Mouse (Mus musculus): ENCODE data around the gene Nsg2. TPM values are rescaled to one million over a fixed set of nuclear protein-coding genes. Genes with fewer than 3 reads are reported as not detected.
"Not testable (repeated sequence)": the region's sequence is repeated elsewhere in the genome, so short reads cannot be mapped to it uniquely, and the experiment has no call there.

Nsg2 gene
- polyA plus RNA-seq (2015; fragmentation: Nextera tagmentation; extraction: Ambion mirVana), result 653 and 655 TPM in 2 replicates

DNA sequence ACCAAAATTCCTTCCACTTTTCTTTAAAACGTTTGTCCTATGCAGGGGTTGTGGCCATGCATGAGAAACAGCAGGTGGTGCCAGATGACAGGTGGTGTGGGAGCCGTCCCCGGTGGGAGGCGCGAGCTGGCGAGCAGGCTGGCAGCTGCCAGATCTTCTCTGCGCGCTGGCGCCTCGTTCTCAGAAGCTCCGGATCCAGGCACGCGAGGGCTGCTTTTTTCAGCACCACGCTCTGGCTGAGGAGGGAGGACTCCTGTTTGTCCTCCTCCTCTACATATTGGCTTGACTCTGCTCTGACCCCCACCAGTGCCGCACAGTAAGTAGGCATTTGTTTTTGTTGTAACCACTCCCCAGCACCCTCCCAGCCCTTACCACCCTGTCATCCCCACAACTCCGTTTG, at the start of gene Nsg2:
TSS of gene Nsg2 (plus strand) at position 183 of the 400 bp plus-strand sequence.
- H3K9me3 ChIP-seq, result no peaks in the 10 kb centered on the region
- H3K27me3 ChIP-seq (replicated peaks), result no peaks in the 10 kb centered on the region
- WGBS, result under 1% methylated on average over 16 of the region's 16 CpGs
- ATAC-seq (replicated peaks), result peak; percentile 91
- H3K36me3 ChIP-seq (replicated peaks), result peaks cover 17% of the 10 kb centered on the region
- H3K4me3 ChIP-seq, result peak within 1 kb of the TSS; percentile 58
- H3K9ac ChIP-seq, result peak within 1 kb of the TSS; percentile 85
- H3K4me2 ChIP-seq, result peak within 1 kb of the TSS; percentile 81
- peak within 1 kb of the TSS; percentile 95 for H3K27ac ChIP-seq
- peaks cover 31% of the 10 kb centered on the region for H3K4me1 ChIP-seq

DNA sequence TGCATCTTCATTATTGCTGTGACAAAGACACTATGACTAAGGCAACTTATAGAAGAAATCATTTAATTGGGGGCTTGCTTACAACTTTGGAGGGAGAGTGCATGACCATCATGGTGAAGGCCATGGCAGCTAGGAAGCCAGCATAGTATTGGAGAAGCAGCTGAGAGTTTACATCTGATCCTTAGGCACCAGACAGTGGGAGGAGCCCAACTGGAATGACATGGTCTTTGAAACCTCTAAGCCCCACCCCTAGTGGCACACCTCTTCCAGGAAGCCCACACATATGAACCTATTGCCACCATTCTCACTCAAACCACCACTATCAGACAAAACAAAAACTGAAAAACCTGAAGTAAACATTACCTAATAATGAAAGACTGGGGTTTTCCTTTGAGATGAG, 40.2 kb upstream of the Nsg2 start:
- Histone ChIP-seq H3K9ac (no peak overlapping the region), H3K27me3 (replicated peaks) (no peaks in the 10 kb centered on the region), H3K4me2 (no peak overlapping the region), H3K4me3 (no peak overlapping the region), H3K9me3 (no peaks in the 10 kb centered on the region), H3K36me3 (replicated peaks) (no peaks in the 10 kb centered on the region), H3K27ac (no peak overlapping the region), H3K4me1 (no peaks in the 10 kb centered on the region)
- ATAC-seq (replicated peaks), result no peak

DNA sequence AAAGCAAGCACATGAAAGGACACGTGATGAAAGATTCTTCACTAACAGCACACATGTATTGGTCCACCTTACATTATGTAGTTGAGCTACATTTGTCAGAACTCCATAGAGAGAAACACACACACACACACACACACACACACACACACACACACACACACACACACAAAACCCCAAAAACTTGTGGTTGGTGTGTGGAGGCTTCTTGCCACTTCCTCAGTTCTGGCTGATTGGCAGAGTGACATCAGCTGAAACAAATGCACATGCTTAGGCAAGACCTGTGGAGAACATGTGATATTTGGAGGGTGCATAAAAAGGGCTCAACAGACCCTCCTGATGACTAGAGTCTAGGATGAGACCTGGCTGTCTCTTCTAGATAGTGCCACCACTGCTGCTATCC, 36.3 kb upstream of the Nsg2 start:
- H3K27me3 ChIP-seq (replicated peaks), result no peaks in the 10 kb centered on the region
- H3K4me3 ChIP-seq, result no peak overlapping the region
- no peak for ATAC-seq (replicated peaks)
- H3K36me3 ChIP-seq (replicated peaks), result no peaks in the 10 kb centered on the region
- H3K4me2 ChIP-seq, result no peak overlapping the region
- H3K27ac ChIP-seq, result no peak overlapping the region
- peaks cover 6% of the 10 kb centered on the region for H3K4me1 ChIP-seq
- 100% methylated on average over 1 of the region's 1 CpGs for WGBS
- H3K9me3 ChIP-seq, result no peaks in the 10 kb centered on the region
- H3K9ac ChIP-seq, result no peak overlapping the region

DNA sequence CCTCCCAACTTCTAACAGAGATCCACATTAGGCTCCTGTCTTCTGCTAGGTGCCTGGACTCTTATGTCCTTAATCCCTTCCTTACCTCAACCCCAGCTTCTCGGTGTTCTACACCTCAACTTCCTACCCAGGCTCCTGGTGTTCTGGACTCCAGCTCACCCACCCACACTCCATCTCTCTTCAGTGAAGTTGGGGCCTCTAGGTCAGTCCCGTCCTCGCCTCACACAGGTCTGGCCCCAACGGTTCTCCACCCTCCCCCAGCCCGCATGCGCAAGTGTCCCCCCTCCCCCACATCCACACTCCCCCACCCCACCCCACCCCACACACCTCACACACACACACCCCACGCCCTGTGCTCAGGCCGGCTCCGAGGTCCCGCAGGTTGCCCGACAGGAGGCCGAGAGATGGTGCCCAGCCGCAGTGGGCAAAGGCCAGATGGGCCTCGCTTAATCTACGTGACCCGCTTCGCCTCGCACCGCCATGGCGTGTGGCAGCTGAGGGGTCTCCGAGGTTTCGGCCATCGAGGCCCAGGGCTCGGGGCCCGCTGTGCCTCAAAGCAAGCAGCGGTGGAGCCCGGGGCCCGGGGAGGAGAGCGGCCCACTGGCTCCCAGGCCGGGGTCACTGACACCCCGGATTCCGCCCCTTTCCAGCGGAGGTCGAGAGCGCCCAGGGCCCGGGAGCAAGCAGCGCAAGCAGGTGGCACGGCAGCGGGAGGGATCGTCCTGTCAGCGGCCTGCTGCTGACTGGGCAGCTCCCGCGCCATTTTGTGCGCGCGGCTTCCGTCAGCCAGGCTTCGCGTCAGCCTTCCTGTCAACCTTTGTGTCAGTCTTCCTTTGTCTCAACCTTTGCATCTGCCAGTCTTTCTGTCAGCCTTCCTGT, 34.8 kb upstream of the Nsg2 start, which contains the start of gene 4930524B15Rik:
TSS of gene 4930524B15Rik (plus strand) at position 337 of the 879 bp plus-strand sequence.
- Histone ChIP-seq H3K27me3 (replicated peaks) (no peaks in the 10 kb centered on the region), H3K9ac (peak within 1 kb of the TSS; percentile 44), H3K27ac (no peak within 1 kb of the TSS), H3K9me3 (no peaks in the 10 kb centered on the region), H3K4me1 (peaks cover 6% of the 10 kb centered on the region), H3K4me3 (peak within 1 kb of the TSS; percentile 31), H3K4me2 (peak within 1 kb of the TSS; percentile 56), H3K36me3 (replicated peaks) (no peaks in the 10 kb centered on the region)
- peak; percentile 74 for ATAC-seq (replicated peaks)
- 44% methylated on average over 48 of the region's 49 CpGs for WGBS

DNA sequence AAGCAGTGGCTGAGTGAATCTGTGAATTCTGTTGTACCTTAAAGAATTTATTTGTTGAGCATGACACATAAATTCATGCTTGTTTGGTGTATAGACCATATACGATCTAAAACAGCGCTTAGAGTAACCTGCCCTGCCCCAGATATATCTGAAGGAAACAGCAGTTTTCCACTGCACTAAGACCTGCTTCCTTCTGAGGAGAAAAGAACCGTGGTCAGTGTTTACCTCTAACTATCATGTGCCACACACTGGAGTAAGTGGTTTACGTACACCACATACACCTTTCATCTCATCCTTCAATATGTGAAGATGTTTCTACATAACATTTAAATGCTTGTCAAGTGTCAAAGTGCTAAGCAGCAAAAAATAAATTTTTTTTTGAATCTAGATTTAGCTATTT, 26.1 kb upstream of the Nsg2 start:
- Histone ChIP-seq H3K9me3 (no peaks in the 10 kb centered on the region), H3K27me3 (replicated peaks) (no peaks in the 10 kb centered on the region), H3K4me1 (no peaks in the 10 kb centered on the region), H3K36me3 (replicated peaks) (no peaks in the 10 kb centered on the region), H3K4me2 (no peak overlapping the region), H3K4me3 (no peak overlapping the region), H3K27ac (no peak overlapping the region), H3K9ac (no peak overlapping the region)
- no peak for ATAC-seq (replicated peaks)
- WGBS, result 83% methylated on average over 4 of the region's 4 CpGs

DNA sequence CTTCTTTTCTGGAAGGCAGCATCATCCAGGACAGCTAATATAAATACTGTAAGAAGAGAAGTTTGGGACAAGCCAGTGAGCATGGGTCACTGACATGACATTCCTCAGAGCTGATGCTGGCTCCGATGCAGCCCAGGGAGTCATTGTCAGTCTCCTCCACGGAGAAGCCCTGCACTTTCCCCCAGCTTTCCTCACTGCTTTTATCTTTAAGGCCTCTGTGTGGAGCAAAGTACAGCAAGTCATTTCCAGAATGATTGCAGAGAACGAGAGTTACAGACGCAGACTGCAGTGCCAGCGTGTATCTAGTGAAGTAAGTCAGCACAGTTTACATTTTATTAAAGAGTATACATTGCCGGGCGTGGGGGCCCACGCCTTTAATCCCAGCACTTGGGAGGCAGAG, 25.4 kb upstream of the Nsg2 start:
- no peak overlapping the region for H3K9ac ChIP-seq
- no peaks in the 10 kb centered on the region for H3K4me1 ChIP-seq
- no peaks in the 10 kb centered on the region for H3K9me3 ChIP-seq
- no peaks in the 10 kb centered on the region for H3K36me3 ChIP-seq (replicated peaks)
- WGBS, result 62% methylated on average over 8 of the region's 8 CpGs
- H3K4me2 ChIP-seq, result no peak overlapping the region
- ATAC-seq (replicated peaks), result no peak
- H3K27ac ChIP-seq, result no peak overlapping the region
- no peak overlapping the region for H3K4me3 ChIP-seq
- no peaks in the 10 kb centered on the region for H3K27me3 ChIP-seq (replicated peaks)

DNA sequence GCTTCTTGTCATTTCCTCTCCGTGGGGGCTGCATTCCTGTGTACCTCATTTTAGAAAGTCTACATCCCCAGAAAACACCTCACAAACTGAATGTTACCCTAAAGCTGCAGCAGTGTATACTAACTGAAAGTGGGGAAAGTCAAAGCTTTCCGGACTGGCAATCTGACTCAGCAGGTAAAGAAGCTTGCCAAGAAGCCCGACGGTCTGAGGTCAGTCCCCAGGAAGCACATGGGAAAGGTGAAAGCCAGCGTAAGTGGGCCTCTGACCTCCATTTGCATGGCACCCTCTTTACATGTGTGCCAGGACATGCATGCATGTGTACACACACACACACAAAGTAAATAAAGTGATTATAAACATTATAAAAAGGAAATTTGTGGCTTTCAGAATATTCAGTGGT, 24.6 kb upstream of the Nsg2 start:
- H3K9ac ChIP-seq, result no peak overlapping the region
- no peak overlapping the region for H3K27ac ChIP-seq
- 83% methylated on average over 5 of the region's 5 CpGs for WGBS
- H3K9me3 ChIP-seq, result no peaks in the 10 kb centered on the region
- H3K27me3 ChIP-seq (replicated peaks), result no peaks in the 10 kb centered on the region
- ATAC-seq (replicated peaks), result no peak
- H3K4me3 ChIP-seq, result no peak overlapping the region
- H3K4me2 ChIP-seq, result no peak overlapping the region
- no peaks in the 10 kb centered on the region for H3K4me1 ChIP-seq
- no peaks in the 10 kb centered on the region for H3K36me3 ChIP-seq (replicated peaks)

DNA sequence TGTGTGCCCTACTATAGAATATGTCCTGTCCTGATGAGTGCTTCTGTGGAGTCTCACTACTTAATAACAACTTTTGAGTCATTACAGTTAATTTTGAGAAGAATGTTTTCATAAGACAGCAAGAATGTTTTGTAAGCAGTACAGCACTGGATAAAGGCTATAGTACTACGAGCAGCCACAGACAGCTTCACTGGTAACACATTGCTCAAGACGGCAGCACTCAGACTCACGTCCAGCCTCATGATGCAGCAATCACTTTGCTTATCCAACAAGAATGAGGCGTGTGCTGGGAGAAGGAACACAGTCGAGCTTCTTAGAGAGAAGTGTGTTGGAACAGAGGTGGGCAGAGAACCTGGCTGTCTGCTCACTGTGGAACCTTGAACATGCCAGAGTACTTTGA, 24.1 kb upstream of the Nsg2 start:
- Histone ChIP-seq H3K9ac (no peak overlapping the region), H3K4me2 (no peak overlapping the region), H3K27ac (no peak overlapping the region), H3K9me3 (no peaks in the 10 kb centered on the region), H3K4me3 (no peak overlapping the region), H3K27me3 (replicated peaks) (no peaks in the 10 kb centered on the region), H3K4me1 (no peaks in the 10 kb centered on the region), H3K36me3 (replicated peaks) (no peaks in the 10 kb centered on the region)
- whole genome bisulfite sequencing, result 81% methylated on average over 5 of the region's 5 CpGs
- no peak for ATAC-seq (replicated peaks)

DNA sequence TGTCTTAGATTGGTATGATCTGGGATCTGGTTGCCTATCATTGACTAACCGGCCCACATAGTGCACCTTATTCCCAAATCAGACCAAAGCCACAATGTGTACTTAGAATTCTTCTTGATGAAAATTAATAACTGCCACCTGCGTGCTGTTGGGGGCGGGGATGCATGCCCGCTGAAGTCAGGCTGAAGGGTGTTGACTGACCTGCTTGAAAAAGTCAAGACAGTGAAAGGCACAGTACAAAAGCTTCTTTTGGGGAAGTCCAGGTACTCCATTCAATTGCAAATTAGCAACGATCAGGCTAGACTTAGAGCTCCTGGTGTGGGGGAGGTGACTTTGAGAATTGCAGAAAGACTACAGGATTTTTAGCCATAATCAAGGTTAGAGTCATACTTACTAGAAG, 20.2 kb upstream of the Nsg2 start:
- WGBS, result 87% methylated on average over 5 of the region's 5 CpGs
- not testable (repeated sequence) for H3K9ac ChIP-seq; H3K36me3 ChIP-seq (replicated peaks); H3K4me2 ChIP-seq; ATAC-seq (replicated peaks); H3K4me3 ChIP-seq; H3K27me3 ChIP-seq (replicated peaks); H3K9me3 ChIP-seq; H3K27ac ChIP-seq; H3K4me1 ChIP-seq

DNA sequence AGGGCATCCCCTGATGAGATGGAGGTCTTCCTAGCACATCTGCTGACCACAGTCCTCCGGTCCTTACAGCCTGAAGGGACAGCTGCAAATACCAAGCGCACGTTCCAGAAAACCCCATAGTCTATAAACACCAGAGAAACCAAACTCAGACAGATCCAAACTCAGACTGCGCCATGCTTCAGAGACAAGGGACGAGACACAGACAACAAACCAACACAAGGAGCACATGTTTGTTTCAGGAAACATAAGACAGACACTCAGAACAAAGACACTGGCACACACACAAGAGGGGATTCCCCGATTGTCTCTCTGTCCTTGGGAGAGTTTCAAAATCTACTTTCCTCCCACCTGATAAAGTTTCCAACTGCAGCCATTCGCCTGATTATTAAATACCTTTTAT, 18.4 kb upstream of the Nsg2 start:
- Histone ChIP-seq H3K4me3 (no peak overlapping the region), H3K27ac (no peak overlapping the region), H3K4me2 (no peak overlapping the region), H3K27me3 (replicated peaks) (no peaks in the 10 kb centered on the region), H3K36me3 (replicated peaks) (no peaks in the 10 kb centered on the region), H3K9me3 (no peaks in the 10 kb centered on the region), H3K4me1 (no peaks in the 10 kb centered on the region), H3K9ac (no peak overlapping the region)
- ATAC-seq (replicated peaks), result no peak
- 91% methylated on average over 7 of the region's 7 CpGs for WGBS

DNA sequence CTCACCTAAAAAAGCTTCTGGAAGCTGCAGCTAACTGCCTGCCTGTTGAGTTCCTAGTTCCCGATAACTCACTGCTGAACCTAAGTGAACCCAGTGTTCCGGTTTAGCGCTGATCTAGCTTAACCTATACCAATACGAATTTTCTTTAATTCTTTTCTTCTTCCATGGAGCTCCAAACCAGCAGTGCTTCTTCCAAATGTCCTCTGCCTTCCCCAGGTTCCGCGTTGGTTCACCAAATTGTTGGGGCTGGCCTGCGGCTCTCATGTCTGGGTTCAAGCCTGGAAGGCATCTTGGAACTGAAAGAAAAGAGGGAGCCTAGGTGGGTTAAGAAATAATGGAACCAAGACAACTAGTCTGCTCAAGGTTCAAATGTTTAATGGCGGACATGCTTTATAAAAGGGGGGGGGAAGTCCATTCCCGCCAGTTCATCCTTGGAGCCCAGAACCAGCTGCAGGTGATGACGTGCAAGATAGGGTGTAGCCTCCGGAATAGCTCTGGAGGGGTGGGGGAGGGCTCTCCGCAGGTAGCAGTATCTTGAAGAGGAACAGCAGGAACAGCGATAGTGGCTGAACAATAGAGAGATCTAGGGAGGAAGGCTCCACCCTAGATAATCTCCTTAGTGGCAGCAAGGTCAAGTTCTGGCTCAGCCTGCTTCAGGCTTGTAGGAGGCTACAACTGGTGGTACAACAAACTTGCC, 17.9 kb upstream of the Nsg2 start:
- not testable (repeated sequence) for H3K9ac ChIP-seq; ATAC-seq (replicated peaks); H3K27ac ChIP-seq; H3K4me3 ChIP-seq; H3K27me3 ChIP-seq (replicated peaks); H3K9me3 ChIP-seq; H3K36me3 ChIP-seq (replicated peaks); H3K4me1 ChIP-seq; H3K4me2 ChIP-seq
- 84% methylated on average over 13 of the region's 13 CpGs for WGBS

DNA sequence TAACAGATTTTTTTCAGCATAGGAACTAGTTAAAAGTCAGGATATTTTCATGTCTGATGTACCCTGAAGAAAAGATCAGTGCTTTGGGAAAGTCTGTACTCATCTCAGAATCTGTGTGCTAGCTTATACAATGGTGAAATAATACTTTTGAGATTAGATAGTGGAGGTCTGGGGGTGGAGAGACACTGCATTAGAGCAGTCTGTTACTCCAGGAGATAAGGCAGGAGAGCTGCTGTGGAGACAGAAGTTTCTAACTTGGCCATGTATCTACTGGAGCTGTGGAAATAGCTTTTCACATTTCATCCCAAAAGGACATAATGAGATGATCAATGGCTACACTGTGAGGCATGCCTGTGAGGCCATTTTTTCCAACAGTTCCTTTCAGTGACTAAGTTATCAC, 17.0 kb upstream of the Nsg2 start:
- Histone ChIP-seq H3K9ac (no peak overlapping the region), H3K27me3 (replicated peaks) (no peaks in the 10 kb centered on the region), H3K27ac (no peak overlapping the region), H3K36me3 (replicated peaks) (no peaks in the 10 kb centered on the region), H3K4me3 (no peak overlapping the region), H3K4me1 (no peaks in the 10 kb centered on the region), H3K4me2 (no peak overlapping the region), H3K9me3 (no peaks in the 10 kb centered on the region)
- ATAC-seq (replicated peaks), result no peak

DNA sequence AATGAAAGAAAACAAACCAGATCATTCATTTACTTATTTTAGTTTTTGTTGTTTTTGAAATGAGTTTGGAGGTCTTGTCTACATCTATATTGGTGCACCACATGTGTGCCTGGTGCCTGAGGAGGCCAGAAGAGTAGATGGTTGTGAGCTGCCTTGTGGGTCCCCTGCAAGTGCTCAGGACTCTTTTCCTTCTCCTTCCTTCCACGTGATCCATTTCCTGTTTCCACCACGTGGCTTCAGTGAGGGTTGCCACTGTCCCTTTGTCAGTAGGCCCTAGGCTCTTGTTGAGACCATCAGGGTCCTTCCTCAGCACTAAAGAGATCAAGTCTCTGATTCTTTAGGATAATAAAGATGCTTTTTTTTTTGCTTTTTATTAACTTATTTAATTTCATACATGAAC, 15.5 kb upstream of the Nsg2 start:
- no peak overlapping the region for H3K27ac ChIP-seq
- H3K9ac ChIP-seq, result no peak overlapping the region
- H3K9me3 ChIP-seq, result no peaks in the 10 kb centered on the region
- H3K4me2 ChIP-seq, result no peak overlapping the region
- H3K36me3 ChIP-seq (replicated peaks), result no peaks in the 10 kb centered on the region
- ATAC-seq (replicated peaks), result no peak
- H3K4me3 ChIP-seq, result no peak overlapping the region
- no peaks in the 10 kb centered on the region for H3K27me3 ChIP-seq (replicated peaks)
- 77% methylated on average over 2 of the region's 2 CpGs for WGBS
- H3K4me1 ChIP-seq, result no peaks in the 10 kb centered on the region
